Mouse (Mus musculus): Measurements from ENCODE around the gene Gli1.
A peak's percentile ranks its signal among the peaks of the same experiment; 100 is the strongest.
"Not testable (repeated sequence)": the region's sequence is repeated elsewhere in the genome, so short reads cannot be mapped to it uniquely, and the experiment has no call there.

Gli1 gene

GRCm38 (mm10) chr10:127322178-127322577 is 19.6 kb downstream of the Gli1 start:
- DNase-seq (ENCODE audit: low spot score): no peak

- DNase-seq (ENCODE audit: low spot score): no peak
These were observed 20.2 kb downstream of the Gli1 start, which contains the start of gene Arhgap9 for GRCm38 (mm10) chr10:127321621-127322020. Gene Arhgap9 (plus strand): TSS chr10:127321964.

GRCm38 (mm10) chr10:127319969-127320368 is 21.8 kb downstream of the Gli1 start:
- DNase-seq (ENCODE audit: low spot score): no peak

- no peak for DNase-seq (ENCODE audit: low spot score)
These were observed 23.8 kb downstream of the Gli1 start for GRCm38 (mm10) chr10:127318009-127318408.

- DNase-seq (ENCODE audit: low spot score): no peak
These were observed 24.5 kb downstream of the Gli1 start for GRCm38 (mm10) chr10:127317277-127317676.

GRCm38 (mm10) chr10:127314950-127315349 is 26.8 kb downstream of the Gli1 start:
- DNase-seq (ENCODE audit: low spot score): not testable (repeated sequence)

GRCm38 (mm10) chr10:127313516-127313915 is 28.3 kb downstream of the Gli1 start:
- DNase-seq (ENCODE audit: low spot score): not testable (repeated sequence)

GRCm38 (mm10) chr10:127312858-127313257 is 28.9 kb downstream of the Gli1 start:
- DNase-seq (ENCODE audit: low spot score): no peak

GRCm38 (mm10) chr10:127312356-127312676 is 29.5 kb downstream of the Gli1 start:
- DNase-seq (ENCODE audit: low spot score): peak; percentile 94

- peak; percentile 99 for DNase-seq (ENCODE audit: low spot score)
These were observed 30.1 kb downstream of the Gli1 start, which contains the start of gene Mars for GRCm38 (mm10) chr10:127311476-127312355. Gene Mars (minus strand): TSS chr10:127311786.

- DNase-seq (ENCODE audit: low spot score): peak; percentile 78
These were observed 31.0 kb downstream of the Gli1 start for GRCm38 (mm10) chr10:127310523-127311475.

- not testable (repeated sequence) for DNase-seq (ENCODE audit: low spot score)
These were observed 32.6 kb downstream of the Gli1 start for GRCm38 (mm10) chr10:127309167-127309566.

- no peak for DNase-seq (ENCODE audit: low spot score)
These were observed 38.6 kb downstream of the Gli1 start for GRCm38 (mm10) chr10:127303136-127303535.

- DNase-seq (ENCODE audit: low spot score): no peak
These were observed 41.4 kb downstream of the Gli1 start for GRCm38 (mm10) chr10:127300361-127300760.

- no peak for DNase-seq (ENCODE audit: low spot score)
These were observed 44.5 kb downstream of the Gli1 start for GRCm38 (mm10) chr10:127297015-127297871.

- DNase-seq (ENCODE audit: low spot score): no peak
These were observed 45.6 kb downstream of the Gli1 start for GRCm38 (mm10) chr10:127295986-127296794.

- DNase-seq (ENCODE audit: low spot score): no peak
These were observed 46.8 kb downstream of the Gli1 start for GRCm38 (mm10) chr10:127294895-127295510.

- no peak for DNase-seq (ENCODE audit: low spot score)
These were observed 48.1 kb downstream of the Gli1 start for GRCm38 (mm10) chr10:127293590-127294113.

GRCm38 (mm10) chr10:127292987-127293538 is 48.7 kb downstream of the Gli1 start:
- DNase-seq (ENCODE audit: low spot score): no peak

Data from embryo, embryonic 10 days (tissue).